Mouse (Mus musculus) heart, adult 2 months (tissue): ENCODE measurements around the gene Magi3. TPM values are rescaled to one million over a fixed set of nuclear protein-coding genes. Genes with fewer than 3 reads are reported as not detected.

ENCODE experiments used
- DNase-seq, 2 experiments: peaks; one replicate each; pipeline ENCODE4 v3.0.0; 2021
- H3K27ac ChIP-seq: fragments of 200-600 bp; 2 replicates; pipeline ENCODE4 v1.8.1; 2022
- H3K27me3 ChIP-seq: fragments of 200-500 bp; 2 replicates; pipeline ENCODE4 v1.6.1; 2012; ENCODE audit warnings: mild to moderate bottlenecking, low read length, inconsistent platforms, mixed read lengths; ENCODE audit not compliant: control insufficient read depth, insufficient read depth
- H3K36me3 ChIP-seq: fragments of 200-500 bp; 2 replicates; pipeline ENCODE4 v1.6.1; 2012; ENCODE audit warnings: low read length, inconsistent platforms; ENCODE audit not compliant: control insufficient read depth, insufficient read depth
- H3K4me1 ChIP-seq: fragments of 200-500 bp; 2 replicates; pipeline ENCODE4 v1.6.1; 2011; ENCODE audit warnings: low read length; ENCODE audit not compliant: control insufficient read depth, insufficient read depth
- H3K4me3 ChIP-seq: fragments of 200-600 bp; 2 replicates; pipeline ENCODE4 v1.8.1; 2022
- H3K79me2 ChIP-seq: fragments of 200-500 bp; replicated peaks from 2 replicates; pipeline ENCODE4 v1.6.1; 2012; ENCODE audit warnings: mild to moderate bottlenecking, inconsistent platforms, low read length, moderate library complexity, mixed read lengths; ENCODE audit not compliant: control insufficient read depth, insufficient read depth
- H3K9ac ChIP-seq: fragments of 200-500 bp; 2 replicates; pipeline ENCODE4 v1.6.1; 2012; ENCODE audit warnings: low read depth, mild to moderate bottlenecking, control low read depth, inconsistent platforms, low read length, mixed read lengths
- CTCF ChIP-seq: fragments of 200-600 bp; IDR thresholded peaks from 2 replicates; pipeline ENCODE4 v1.8.1; 2022; ENCODE audit warnings: antibody characterized with exemption, mild to moderate bottlenecking, moderate library complexity
- EP300 ChIP-seq: fragments of 200-500 bp; IDR thresholded peaks from 2 replicates; pipeline ENCODE4 v1.6.1; 2011; ENCODE audit warnings: low read depth, low read length, control low read depth; ENCODE audit not compliant: insufficient read depth
- POLR2A ChIP-seq: fragments of 200-500 bp; IDR thresholded peaks from 2 replicates; pipeline ENCODE4 v1.6.1; 2011; ENCODE audit warnings: mild to moderate bottlenecking, low read depth, low read length, control low read depth; ENCODE audit not compliant: insufficient read depth
- WGBS: fragments of 180-500 bp; shearing (Covaris S2); methylation state at CpG from one replicate; pipeline ENCODE4 v1.1.7; 2018; 5-methylcytosine and 5-hydroxymethylcytosine counted together
- intact Hi-C: fragments of 180-260 bp; cut with DNase I; formaldehyde crosslinking; loops from one replicate; pipeline ENCODE4 v1.15.1; 2025
- polyA plus RNA-seq: library from polyadenylated mRNA; depleted of rRNA; stranded (reverse); fragments of >200 nt; gene quantifications from 2 replicates; pipeline ENCODE4 v1.2.3, GENCODE M21; 2012
- total RNA-seq, 2 experiments: library from RNA; stranded (reverse); gene quantifications; 2 replicates each; pipeline ENCODE4 v1.2.3; 2021

The Magi3 gene
- total and polyA plus RNA-seq, 3 experiments, result 10.0 to 42.2 (median 31.2) TPM

DNA sequence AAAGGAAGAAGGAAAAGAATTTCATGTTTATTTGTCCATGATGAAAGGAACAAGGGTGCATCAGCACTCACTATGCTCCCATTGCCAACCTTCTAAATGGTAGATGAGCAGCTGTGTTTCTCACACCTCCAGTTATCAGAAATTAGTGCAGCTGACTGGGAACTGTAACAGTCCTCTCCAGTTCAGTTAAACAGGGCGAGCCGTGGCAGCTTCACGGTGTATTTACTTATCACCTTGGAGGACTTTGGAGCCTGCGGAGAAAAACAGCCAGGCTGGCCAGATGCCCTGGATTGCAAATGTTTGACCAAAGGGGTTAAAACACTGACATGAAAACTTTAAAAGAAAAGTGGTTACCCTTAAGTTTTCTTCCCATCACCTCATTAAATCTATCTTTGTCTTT is 77.8 kb downstream of the Magi3 start:
- peak in 1 of 2 experiments; percentile 37 for DNase-seq
- 24% methylated on average over 4 of the region's 4 CpGs for WGBS

DNA sequence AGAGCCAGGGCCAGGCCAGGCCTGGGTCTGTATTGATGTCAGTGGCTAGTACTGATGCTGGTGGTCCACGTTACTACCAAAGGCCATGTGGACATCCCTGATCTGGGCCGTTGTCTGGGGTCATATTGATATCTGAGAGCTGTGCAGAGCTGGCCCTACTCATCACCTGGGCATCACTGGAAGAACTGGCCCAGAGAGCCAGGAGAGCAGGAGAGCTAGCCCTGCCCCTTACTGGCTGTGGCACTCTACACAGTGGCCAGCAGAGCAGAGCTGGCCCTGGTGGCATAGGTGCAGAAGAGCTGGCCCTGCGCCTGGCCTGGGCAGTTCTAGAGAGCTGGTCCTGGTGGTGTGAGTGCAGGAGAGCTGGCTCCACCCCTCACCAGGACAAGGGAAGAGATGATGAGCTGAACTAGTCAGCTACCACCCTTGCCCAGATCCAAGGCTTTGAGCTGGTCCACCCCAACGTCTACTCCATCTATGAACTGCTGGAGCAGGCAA is 81.2 kb downstream of the Magi3 start:
- TF ChIP-seq POLR2A (no peak), CTCF (no peak), EP300 (no peak)
- intact Hi-C loops, result no loop called here
- no peaks in the 10 kb centered on the region for H3K27me3 ChIP-seq
- no peak overlapping the region for H3K27ac ChIP-seq
- H3K4me1 ChIP-seq, result no peaks in the 10 kb centered on the region; the same call in none of the 2 replicates
- peak in 1 of 2 experiments; percentile 13 for DNase-seq
- H3K9ac ChIP-seq, result no peak overlapping the region
- no peak overlapping the region for H3K4me3 ChIP-seq
- H3K79me2 ChIP-seq, result peaks cover 2% of the 10 kb centered on the region; the same call in 1 of the 2 replicates
- H3K36me3 ChIP-seq, result peaks cover 10% of the 10 kb centered on the region
- 88% methylated on average over 4 of the region's 4 CpGs for WGBS

More for the DNA sequence above, 77.8 kb downstream of the Magi3 start:
- peaks cover 4% of the 10 kb centered on the region for H3K36me3 ChIP-seq
- H3K79me2 ChIP-seq, result peaks cover 2% of the 10 kb centered on the region; the same call in 1 of the 2 replicates
- H3K4me1 ChIP-seq, result no peaks in the 10 kb centered on the region; the same call in none of the 2 replicates
- TF ChIP-seq EP300, result no peak
- TF ChIP-seq POLR2A, result no peak
- no peak for TF ChIP-seq CTCF
- no peaks in the 10 kb centered on the region for H3K27me3 ChIP-seq
- intact Hi-C loops, result no loop called here
- no peak overlapping the region for H3K9ac ChIP-seq
- peak overlapping the region; percentile 26 for H3K27ac ChIP-seq
- H3K4me3 ChIP-seq, result no peak overlapping the region

DNA sequence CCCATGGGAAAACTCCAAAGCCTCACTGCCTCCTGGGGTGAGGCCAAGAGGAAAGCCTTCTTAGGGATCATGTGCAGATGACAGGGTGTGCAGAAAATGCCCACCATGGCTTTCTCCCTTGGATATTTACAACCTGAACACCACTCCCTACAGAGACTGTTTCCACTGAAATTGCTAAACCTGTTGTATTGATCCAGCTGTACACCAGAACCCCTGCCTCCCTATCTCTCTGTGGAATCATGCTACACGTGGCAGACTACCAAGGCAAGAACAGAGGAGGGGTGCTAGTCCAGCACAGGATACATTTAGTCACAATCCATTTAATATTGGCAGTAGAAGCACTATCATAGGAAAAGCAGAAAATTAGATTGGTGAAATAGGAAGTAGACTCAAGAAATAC is 94.5 kb downstream of the Magi3 start:
- no peaks in the 10 kb centered on the region for H3K79me2 ChIP-seq
- no peaks in the 10 kb centered on the region for H3K36me3 ChIP-seq
- no peak for DNase-seq
- H3K4me3 ChIP-seq, result no peak overlapping the region
- TF ChIP-seq POLR2A, result no peak
- TF ChIP-seq EP300, result no peak
- no peak for TF ChIP-seq CTCF
- no peak overlapping the region for H3K9ac ChIP-seq
- no peaks in the 10 kb centered on the region for H3K4me1 ChIP-seq
- no peak overlapping the region for H3K27ac ChIP-seq
- 49% methylated on average over 1 of the region's 1 CpGs for WGBS
- no peaks in the 10 kb centered on the region for H3K27me3 ChIP-seq
- intact Hi-C loops, result no loop called here

DNA sequence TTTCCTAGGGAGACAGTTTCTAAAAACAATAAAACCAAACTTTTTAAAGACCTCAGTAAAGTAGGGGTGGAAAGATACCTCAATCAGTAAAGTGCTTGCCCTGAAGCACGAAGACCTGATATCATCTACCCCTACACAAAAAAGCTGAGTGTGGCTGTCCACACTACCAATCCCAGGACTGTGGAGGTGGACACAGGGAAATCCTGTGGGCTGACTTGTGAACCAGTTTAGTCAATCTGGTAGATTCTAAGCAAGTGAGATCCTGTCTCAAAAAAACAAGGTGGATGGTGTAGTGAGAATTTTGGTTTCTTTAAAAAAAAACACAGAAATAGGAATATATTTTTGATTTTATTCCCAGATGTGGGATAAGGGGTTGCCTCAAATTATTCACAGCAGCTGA is 96.3 kb downstream of the Magi3 start:
- no peak for TF ChIP-seq POLR2A
- no peak for TF ChIP-seq EP300
- no peak for TF ChIP-seq CTCF
- DNase-seq, result no peak
- intact Hi-C loops, result no loop called here

DNA sequence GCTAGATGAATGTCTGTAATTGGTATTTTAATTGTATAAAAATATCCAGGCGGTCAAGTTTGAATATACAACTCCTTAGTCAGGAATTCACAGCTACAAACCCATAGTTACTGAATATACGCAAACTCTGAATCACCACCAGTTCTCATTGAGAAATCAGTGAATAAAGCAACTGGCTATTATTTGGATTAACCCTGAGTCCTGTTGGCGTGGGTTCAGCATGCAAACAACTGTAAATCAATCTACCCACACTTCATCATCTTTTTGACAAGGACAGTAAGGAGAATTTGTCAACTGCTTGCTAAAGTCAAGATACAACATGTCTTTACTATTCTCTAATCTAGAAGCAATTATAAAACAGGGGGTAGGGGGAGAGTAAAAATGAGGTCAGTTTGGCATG is 110.7 kb downstream of the Magi3 start:
- no peak for TF ChIP-seq CTCF
- TF ChIP-seq EP300, result no peak
- TF ChIP-seq POLR2A, result no peak
- H3K27me3 ChIP-seq, result no peaks in the 10 kb centered on the region
- 81% methylated on average over 3 of the region's 3 CpGs for WGBS
- DNase-seq, result no peak
- intact Hi-C loops, result no loop called here
- H3K79me2 ChIP-seq, result no peaks in the 10 kb centered on the region
- H3K4me3 ChIP-seq, result no peak overlapping the region
- H3K4me1 ChIP-seq, result no peaks in the 10 kb centered on the region
- H3K27ac ChIP-seq, result no peak overlapping the region
- H3K36me3 ChIP-seq, result no peaks in the 10 kb centered on the region
- H3K9ac ChIP-seq, result no peak overlapping the region

More for the DNA sequence above, 96.3 kb downstream of the Magi3 start:
- no peaks in the 10 kb centered on the region for H3K36me3 ChIP-seq
- no peak overlapping the region for H3K4me3 ChIP-seq
- no peak overlapping the region for H3K9ac ChIP-seq
- H3K79me2 ChIP-seq, result no peaks in the 10 kb centered on the region
- 80% methylated on average over 1 of the region's 1 CpGs for WGBS
- H3K27me3 ChIP-seq, result no peaks in the 10 kb centered on the region
- H3K27ac ChIP-seq, result no peak overlapping the region
- no peaks in the 10 kb centered on the region for H3K4me1 ChIP-seq

DNA sequence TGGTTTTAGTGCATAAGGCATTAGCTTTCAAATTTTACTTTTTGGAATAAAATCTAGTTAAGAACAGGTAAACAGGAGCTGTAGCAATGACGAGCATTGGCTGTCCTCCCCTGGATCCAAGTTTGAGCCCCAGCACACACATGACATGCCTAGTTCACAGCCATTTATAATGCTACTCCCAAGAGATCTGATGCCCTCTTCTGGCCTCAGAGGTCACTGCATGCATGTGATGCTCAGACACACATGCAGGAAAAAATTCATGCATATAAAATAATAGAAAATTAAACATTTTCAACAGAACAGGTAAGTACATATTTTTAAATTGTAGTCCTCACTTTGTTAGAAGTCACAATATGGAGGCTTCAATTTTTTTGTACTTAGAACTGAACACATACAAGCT is 115.2 kb downstream of the Magi3 start:
- WGBS, result 61% methylated on average over 1 of the region's 1 CpGs
- Histone ChIP-seq H3K4me3 (no peak overlapping the region), H3K27ac (no peak overlapping the region), H3K4me1 (no peaks in the 10 kb centered on the region), H3K9ac (no peak overlapping the region), H3K36me3 (0 out of 2 replicates have a peak, but pooled peaks cover 2% of the 10 kb centered on the region), H3K27me3 (no peaks in the 10 kb centered on the region), H3K79me2 (no peaks in the 10 kb centered on the region)
- intact Hi-C loops, result loop anchor here (5.0 kb wide), 1 partner anchor 112 kb away; no protein-coding TSS in a partner anchor
- TF ChIP-seq CTCF, result peak; percentile 85
- no peak for TF ChIP-seq EP300
- DNase-seq, result peak; percentile 23 to 39
